Mouse (Mus musculus) urinary bladder, adult 2 months (tissue): Measurements from ENCODE around the gene Zfp811. TPM values are rescaled to one million over a fixed set of nuclear protein-coding genes. Genes with fewer than 3 reads are reported as not detected.

ENCODE experiments used
- DNase-seq: peaks from one replicate; pipeline ENCODE4 v3.0.0; 2022; ENCODE audit warnings: low spot score
- polyA plus RNA-seq: library from polyadenylated mRNA; depleted of rRNA; stranded (reverse); fragments of >200 nt; gene quantifications from 2 replicates; pipeline ENCODE4 v1.2.3, GENCODE M21; 2012; rRNA removed

Gene Zfp811
- polyA plus RNA-seq, 1 experiment, result 4.5 TPM

GRCm38 (mm10) chr17:32753634-32754033 lies 56.1 kb downstream of the Zfp811 start:
- DNase-seq, result no peak

- DNase-seq, result no peak
These were observed 56.8 kb downstream of the Zfp811 start for GRCm38 (mm10) chr17:32752813-32753360.

GRCm38 (mm10) chr17:32750611-32751010 lies 59.1 kb downstream of the Zfp811 start:
- DNase-seq, result no peak

Other genes with a start within 250 kb of the Zfp811 start
- gene Cyp4f37, start 188.6 kb downstream of the Zfp811 start, polyA plus RNA-seq, result 0.01 TPM in 1 of 2 replicates, not detected in the other
- gene Cyp4f40, start 151.0 kb downstream of the Zfp811 start, polyA plus RNA-seq, result 0.19 and 0.50 TPM in 2 replicates
- 140 and 204 TPM in 2 replicates for gene Cyp4f15, start 124.3 kb downstream of the Zfp811 start, polyA plus RNA-seq
- gene Zfp871, start 21.6 kb downstream of the Zfp811 start, polyA plus RNA-seq, result 20.1 and 22.0 TPM in 2 replicates
- 5.5 and 7.2 TPM in 2 replicates for gene Zfp799, start 20.3 kb upstream of the Zfp811 start, polyA plus RNA-seq
- gene Zfp870, start 81.7 kb upstream of the Zfp811 start, polyA plus RNA-seq, result 3.6 and 4.8 TPM in 2 replicates
- 0.10 and 0.12 TPM in 2 replicates for gene Cyp4f14, start 107.4 kb upstream of the Zfp811 start, polyA plus RNA-seq
- 66.3 and 73.1 TPM in 2 replicates for gene Cyp4f13, start 137.5 kb upstream of the Zfp811 start, polyA plus RNA-seq
- gene Zfp472, start 155.9 kb upstream of the Zfp811 start, polyA plus RNA-seq, result 5.3 and 6.5 TPM in 2 replicates
- gene Zfp952, start 183.2 kb upstream of the Zfp811 start, polyA plus RNA-seq, result 8.0 and 8.6 TPM in 2 replicates
- gene Zfp763, start 223.5 kb upstream of the Zfp811 start, polyA plus RNA-seq, result 4.9 and 5.1 TPM in 2 replicates